Mouse (Mus musculus): ENCODE measurements around the gene Ggt6.

DNA sequence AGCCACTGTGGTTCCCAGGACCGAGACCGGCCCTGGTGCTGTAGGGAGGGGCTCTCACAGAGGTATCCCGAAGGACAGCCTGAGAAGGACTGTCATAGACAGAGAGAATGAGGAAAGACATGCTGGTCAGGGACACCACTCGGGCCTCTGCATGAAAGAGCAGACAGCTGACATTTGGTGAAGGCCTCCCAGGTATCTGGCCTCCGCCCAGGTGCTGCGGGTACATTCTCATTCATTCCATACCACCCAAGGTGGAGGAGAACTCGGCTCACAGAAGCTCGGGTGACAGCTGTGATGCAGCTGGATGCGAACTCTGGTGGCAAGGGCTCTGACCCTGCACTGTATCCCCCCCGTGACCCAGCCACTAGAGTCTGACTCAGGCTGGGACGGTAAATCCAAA is 50.6 kb downstream of the Ggt6 start:
- TF ChIP-seq CTCF (IDR thresholded peaks at IDR 0.05; ENCODE audit: control insufficient read depth, insufficient read depth, insufficient read length) (no peak), MYOG (IDR thresholded peaks at IDR 0.05; ENCODE audit: control insufficient read depth, extremely low read depth, insufficient read length) (no peak), USF1 (IDR thresholded peaks at IDR 0.05; ENCODE audit: low read depth) (no peak), MYOD1 (IDR thresholded peaks at IDR 0.05; ENCODE audit: control insufficient read depth, insufficient read length, low read depth) (no peak), CEBPB (IDR thresholded peaks at IDR 0.05; ENCODE audit: low read depth) (no peak), MAX (IDR thresholded peaks at IDR 0.05) (no peak), FOSL1 (IDR thresholded peaks at IDR 0.05; ENCODE audit: insufficient read depth, low read length, poor library complexity, severe bottlenecking) (no peak)

Data from C2C12 (cell line).